Mouse (Mus musculus): ENCODE measurements around the gene Ccdc51. TPM values are rescaled to one million over a fixed set of nuclear protein-coding genes. Genes with fewer than 3 reads are reported as not detected.

The Ccdc51 gene
- polyA plus RNA-seq, 1 experiment from 2014 or later = 11.3 TPM

DNA sequence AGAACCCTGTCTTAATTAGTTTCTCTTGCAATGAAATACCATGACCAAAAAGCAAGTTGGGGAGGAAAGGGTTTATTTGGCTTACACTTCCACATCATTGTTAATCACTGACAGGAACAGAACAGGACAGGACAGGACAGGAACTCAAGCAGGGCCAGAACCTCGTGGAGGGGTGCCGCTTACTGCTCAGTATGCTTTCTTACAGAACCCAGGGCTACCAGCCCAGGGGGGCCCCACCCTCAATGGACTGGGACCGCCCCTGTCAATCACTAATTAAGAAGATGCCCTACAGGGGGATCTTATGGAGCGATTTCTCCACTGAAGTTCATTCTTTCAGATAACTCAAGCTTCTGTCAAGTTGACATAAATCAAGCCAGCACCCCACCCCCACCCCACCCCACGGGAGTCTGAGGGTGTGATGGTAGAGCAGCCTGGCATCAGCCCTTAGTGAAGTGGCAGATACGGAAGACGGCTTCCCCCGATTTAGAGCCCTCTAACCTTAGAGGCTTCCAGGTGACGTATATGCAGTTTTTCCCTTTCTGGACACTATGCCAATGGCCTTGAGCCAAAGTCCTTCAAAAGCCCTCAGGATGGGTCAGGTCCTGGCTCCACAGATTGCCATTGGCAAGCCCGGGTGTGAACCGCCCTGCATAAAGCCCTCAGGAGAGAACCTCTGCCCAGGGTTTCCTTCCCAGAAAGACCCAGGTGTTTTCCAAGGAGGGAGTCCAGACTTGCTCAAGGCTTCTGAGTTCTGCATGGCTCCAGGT is 11.7 kb downstream of the Ccdc51 start:
- Histone ChIP-seq H3K9me3 (ENCODE audit: control insufficient read depth, low read length) (no peaks in the 10 kb centered on the region), H3K27ac (peak overlapping the region; percentile 99), H3K36me3 (replicated peaks; ENCODE audit: control insufficient read depth, insufficient read depth) (peaks cover 31% of the 10 kb centered on the region), H3K27me3 (ENCODE audit: control insufficient read depth, insufficient read depth, low read length) (no peaks in the 10 kb centered on the region), H3K4me1 (replicated peaks; ENCODE audit: control insufficient read depth, insufficient read depth, low read length) (peaks cover 34% of the 10 kb centered on the region), H3K4me2 (replicated peaks) (peak overlapping the region; percentile 62), H3K4me3 (replicated peaks; ENCODE audit: low read length) (peak overlapping the region; percentile 83), H3K9ac (peak overlapping the region; percentile 95)
- DNase-seq (ENCODE audit: low spot score) (no peak), ATAC-seq (ENCODE audit: low FRiP score) (no peak)
- 15% methylated on average over 11 of the region's 11 CpGs for WGBS

DNA sequence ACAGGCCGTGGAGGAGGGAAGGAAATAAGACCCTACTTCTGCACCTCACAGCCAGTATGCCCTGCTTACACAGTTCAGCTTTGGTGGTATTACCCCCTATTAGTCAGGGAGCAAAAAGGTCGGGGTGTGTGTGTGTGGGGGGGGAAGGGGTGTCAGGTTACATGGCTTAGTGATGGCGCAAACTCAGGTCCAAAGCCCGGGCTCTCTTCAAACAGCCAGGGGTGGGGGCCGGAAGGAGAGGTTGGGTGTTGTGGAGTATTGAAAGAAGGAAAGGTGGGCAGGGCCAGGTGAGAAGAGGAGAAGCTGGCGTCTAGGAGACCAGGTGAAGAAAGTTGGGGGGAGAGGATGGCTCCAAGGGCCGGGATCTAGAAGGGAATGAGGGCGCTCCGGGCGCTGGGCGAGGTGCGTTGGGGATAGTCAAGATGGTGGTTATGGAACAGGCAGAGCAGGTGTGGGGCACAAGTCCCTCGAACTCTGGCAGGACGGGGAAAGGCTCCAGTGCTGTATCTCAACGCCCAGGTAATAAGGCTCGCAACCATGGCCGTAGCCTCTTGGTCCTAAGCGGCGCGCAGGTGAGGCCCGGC is 12.4 kb downstream of the Ccdc51 start:
- ATAC-seq (ENCODE audit: low FRiP score) (no peak), DNase-seq (ENCODE audit: low spot score) (no peak)
- Histone ChIP-seq H3K9ac (peak overlapping the region; percentile 95), H3K9me3 (ENCODE audit: control insufficient read depth, low read length) (no peaks in the 10 kb centered on the region), H3K36me3 (replicated peaks; ENCODE audit: control insufficient read depth, insufficient read depth) (peaks cover 27% of the 10 kb centered on the region), H3K4me2 (replicated peaks) (peak overlapping the region; percentile 62), H3K27me3 (ENCODE audit: control insufficient read depth, insufficient read depth, low read length) (no peaks in the 10 kb centered on the region), H3K4me3 (replicated peaks; ENCODE audit: low read length) (peak overlapping the region; percentile 83), H3K27ac (peak overlapping the region; percentile 99), H3K4me1 (replicated peaks; ENCODE audit: control insufficient read depth, insufficient read depth, low read length) (peaks cover 37% of the 10 kb centered on the region)
- under 1% methylated on average over 21 of the region's 21 CpGs for WGBS

DNA sequence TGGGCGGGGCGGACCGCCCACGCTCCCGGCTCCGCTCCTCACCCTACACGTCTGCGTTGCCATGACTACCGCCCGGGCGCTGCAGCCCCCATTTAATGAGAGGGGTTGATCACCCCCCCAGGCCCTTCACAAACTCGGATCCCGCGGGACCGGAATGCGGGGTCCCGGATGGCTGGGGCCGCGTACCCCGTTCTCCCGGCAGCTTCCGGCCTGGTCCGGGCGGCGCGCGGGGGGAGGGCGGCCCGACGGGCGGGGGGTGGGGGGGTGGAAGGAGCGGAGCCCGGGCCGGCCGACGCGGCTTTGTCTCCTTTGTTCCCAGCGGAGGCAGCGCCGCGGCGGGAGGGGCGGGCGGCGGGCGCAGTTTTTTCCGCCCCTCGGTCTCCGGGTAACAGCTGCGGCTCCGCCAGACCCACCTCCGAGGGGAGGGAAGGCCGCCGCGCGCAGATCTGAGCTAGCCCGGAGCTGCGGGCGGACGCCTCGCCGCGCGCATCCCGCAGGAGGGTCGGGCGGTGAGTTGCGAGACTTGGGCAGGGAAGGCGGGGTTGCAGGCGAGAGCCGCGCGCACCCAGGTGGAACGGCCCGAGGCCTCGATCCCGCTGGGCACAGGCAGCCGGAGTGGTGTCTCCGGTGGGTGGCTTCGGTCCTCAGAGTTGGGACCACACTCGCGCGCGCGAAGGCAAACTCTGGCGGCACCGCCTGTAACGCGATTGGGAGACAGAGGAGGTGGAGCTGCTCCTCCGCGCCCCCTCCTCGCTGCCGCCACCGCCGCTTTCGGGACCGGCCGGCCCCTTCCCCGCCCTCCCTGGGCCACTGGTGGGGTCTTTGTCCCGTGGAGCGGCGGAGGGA is 13.1 kb downstream of the Ccdc51 start, which contains the start of gene Plxnb1:
Gene Plxnb1, plus strand, starts transcription at position 253 of the 846 bp plus-strand sequence.
- H3K9ac ChIP-seq = peak within 1 kb of the TSS; percentile 95
- H3K27ac ChIP-seq = peak within 1 kb of the TSS; percentile 99
- H3K4me1 ChIP-seq (replicated peaks; ENCODE audit: control insufficient read depth, insufficient read depth, low read length) = peaks cover 37% of the 10 kb centered on the region
- peak within 1 kb of the TSS; percentile 62 for H3K4me2 ChIP-seq (replicated peaks)
- no peaks in the 10 kb centered on the region for H3K27me3 ChIP-seq (ENCODE audit: control insufficient read depth, insufficient read depth, low read length)
- H3K9me3 ChIP-seq (ENCODE audit: control insufficient read depth, low read length) = no peaks in the 10 kb centered on the region
- ATAC-seq (ENCODE audit: low FRiP score) (peak; percentile 64), DNase-seq (ENCODE audit: low spot score) (peak; percentile 75)
- under 1% methylated on average over 97 of the region's 102 CpGs for WGBS
- H3K36me3 ChIP-seq (replicated peaks; ENCODE audit: control insufficient read depth, insufficient read depth) = peaks cover 27% of the 10 kb centered on the region
- peak within 1 kb of the TSS; percentile 83 for H3K4me3 ChIP-seq (replicated peaks; ENCODE audit: low read length)

DNA sequence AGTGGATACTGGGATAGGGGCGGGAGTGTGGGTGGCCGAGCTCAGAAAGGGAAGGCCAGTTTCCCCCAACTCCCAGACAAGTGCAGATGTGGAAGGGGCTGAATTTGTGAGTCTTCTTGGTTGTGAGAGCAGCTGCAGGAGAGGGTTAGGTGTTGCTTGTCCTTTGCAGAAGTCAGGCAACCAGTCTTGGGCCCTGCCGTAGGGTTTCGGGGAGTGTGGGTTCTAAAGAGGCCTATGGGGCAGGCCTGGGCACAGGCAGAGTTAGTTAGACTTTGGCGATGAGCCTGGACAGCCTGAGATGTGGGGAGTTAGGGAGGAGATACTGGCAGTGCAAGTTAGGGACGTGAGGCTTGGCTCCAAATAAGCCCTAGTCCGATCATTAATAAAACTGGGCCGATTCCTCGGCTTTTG is 14.0 kb downstream of the Ccdc51 start:
- Histone ChIP-seq H3K4me3 (replicated peaks; ENCODE audit: low read length) (peak overlapping the region; percentile 83), H3K36me3 (replicated peaks; ENCODE audit: control insufficient read depth, insufficient read depth) (peaks cover 28% of the 10 kb centered on the region), H3K4me1 (replicated peaks; ENCODE audit: control insufficient read depth, insufficient read depth, low read length) (peaks cover 37% of the 10 kb centered on the region), H3K9ac (peak overlapping the region; percentile 95), H3K9me3 (ENCODE audit: control insufficient read depth, low read length) (no peaks in the 10 kb centered on the region), H3K27ac (peak overlapping the region; percentile 99), H3K4me2 (replicated peaks) (peak overlapping the region; percentile 62), H3K27me3 (ENCODE audit: control insufficient read depth, insufficient read depth, low read length) (no peaks in the 10 kb centered on the region)
- DNase-seq (ENCODE audit: low spot score) (peak; percentile 53), ATAC-seq (ENCODE audit: low FRiP score) (no peak)
- WGBS = 5% methylated on average over 9 of the region's 9 CpGs

GRCm38 (mm10) chr9:109096856-109097255 is 14.6 kb downstream of the Ccdc51 start:
- Histone ChIP-seq H3K4me2 (replicated peaks) (peak overlapping the region; percentile 62), H3K9me3 (ENCODE audit: control insufficient read depth, low read length) (no peaks in the 10 kb centered on the region), H3K4me1 (replicated peaks; ENCODE audit: control insufficient read depth, insufficient read depth, low read length) (peaks cover 37% of the 10 kb centered on the region), H3K36me3 (replicated peaks; ENCODE audit: control insufficient read depth, insufficient read depth) (peaks cover 26% of the 10 kb centered on the region), H3K9ac (peak overlapping the region; percentile 95), H3K4me3 (replicated peaks; ENCODE audit: low read length) (peak overlapping the region; percentile 83), H3K27me3 (ENCODE audit: control insufficient read depth, insufficient read depth, low read length) (no peaks in the 10 kb centered on the region), H3K27ac (peak overlapping the region; percentile 99)
- DNase-seq (ENCODE audit: low spot score) (no peak), ATAC-seq (ENCODE audit: low FRiP score) (no peak)
- 9% methylated on average over 6 of the region's 6 CpGs for whole genome bisulfite sequencing

- no peak for ATAC-seq (ENCODE audit: low FRiP score)
- Histone ChIP-seq H3K4me2 (replicated peaks) (peak overlapping the region; percentile 62), H3K4me1 (replicated peaks; ENCODE audit: control insufficient read depth, insufficient read depth, low read length) (peaks cover 37% of the 10 kb centered on the region), H3K9me3 (ENCODE audit: control insufficient read depth, low read length) (no peaks in the 10 kb centered on the region), H3K9ac (peak overlapping the region; percentile 95), H3K27me3 (ENCODE audit: control insufficient read depth, insufficient read depth, low read length) (no peaks in the 10 kb centered on the region), H3K27ac (peak overlapping the region; percentile 99), H3K4me3 (replicated peaks; ENCODE audit: low read length) (peak overlapping the region; percentile 83), H3K36me3 (replicated peaks; ENCODE audit: control insufficient read depth, insufficient read depth) (peaks cover 28% of the 10 kb centered on the region)
- 14% methylated on average over 6 of the region's 6 CpGs for WGBS
- DNase-seq (ENCODE audit: low spot score) = no peak
Measured at GRCm38 (mm10) chr9:109097291-109097690, 15.0 kb downstream of the Ccdc51 start.

DNA sequence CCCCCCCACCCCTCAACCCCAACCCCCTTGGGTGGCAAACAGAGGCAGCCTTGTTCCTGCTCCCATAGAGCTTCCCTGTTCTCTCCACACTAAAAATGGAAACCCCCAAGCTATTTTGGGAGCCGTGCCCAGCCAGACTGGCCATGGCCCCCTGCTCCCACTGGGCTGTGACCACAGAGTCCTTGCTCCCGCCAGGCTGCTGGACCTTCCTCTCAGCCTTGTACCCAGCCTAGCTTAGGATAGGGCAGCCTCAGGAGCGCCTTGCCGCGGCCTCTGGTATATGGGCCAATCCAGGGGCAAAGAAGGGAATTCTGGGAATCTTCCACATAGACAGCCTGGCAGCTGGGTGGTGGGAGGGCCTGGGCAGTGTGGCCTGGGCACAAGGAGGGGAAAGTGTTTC is 15.5 kb downstream of the Ccdc51 start:
- Histone ChIP-seq H3K4me3 (replicated peaks; ENCODE audit: low read length) (peak overlapping the region; percentile 83), H3K27ac (peak overlapping the region; percentile 99), H3K9ac (peak overlapping the region; percentile 95), H3K36me3 (replicated peaks; ENCODE audit: control insufficient read depth, insufficient read depth) (peaks cover 29% of the 10 kb centered on the region), H3K4me2 (replicated peaks) (peak overlapping the region; percentile 62), H3K9me3 (ENCODE audit: control insufficient read depth, low read length) (no peaks in the 10 kb centered on the region), H3K27me3 (ENCODE audit: control insufficient read depth, insufficient read depth, low read length) (no peaks in the 10 kb centered on the region), H3K4me1 (replicated peaks; ENCODE audit: control insufficient read depth, insufficient read depth, low read length) (peaks cover 37% of the 10 kb centered on the region)
- DNase-seq (ENCODE audit: low spot score) = no peak
- 0 out of 2 replicates have a peak, but pooled peaks have one; percentile 12 for ATAC-seq (ENCODE audit: low FRiP score)
- 32% methylated on average over 5 of the region's 5 CpGs for WGBS

GRCm38 (mm10) chr9:109098366-109098765 is 16.1 kb downstream of the Ccdc51 start:
- H3K4me3 ChIP-seq (replicated peaks; ENCODE audit: low read length) = peak overlapping the region; percentile 83
- DNase-seq (ENCODE audit: low spot score) (no peak), ATAC-seq (ENCODE audit: low FRiP score) (no peak)
- H3K9ac ChIP-seq = peak overlapping the region; percentile 95; the same call in 1 of the 2 replicates
- peak overlapping the region; percentile 99 for H3K27ac ChIP-seq
- peaks cover 37% of the 10 kb centered on the region for H3K4me1 ChIP-seq (replicated peaks; ENCODE audit: control insufficient read depth, insufficient read depth, low read length)
- H3K4me2 ChIP-seq (replicated peaks) = peak overlapping the region; percentile 62
- peaks cover 33% of the 10 kb centered on the region for H3K36me3 ChIP-seq (replicated peaks; ENCODE audit: control insufficient read depth, insufficient read depth)
- H3K9me3 ChIP-seq (ENCODE audit: control insufficient read depth, low read length) = no peaks in the 10 kb centered on the region
- 81% methylated on average over 8 of the region's 8 CpGs for WGBS
- H3K27me3 ChIP-seq (ENCODE audit: control insufficient read depth, insufficient read depth, low read length) = no peaks in the 10 kb centered on the region

DNA sequence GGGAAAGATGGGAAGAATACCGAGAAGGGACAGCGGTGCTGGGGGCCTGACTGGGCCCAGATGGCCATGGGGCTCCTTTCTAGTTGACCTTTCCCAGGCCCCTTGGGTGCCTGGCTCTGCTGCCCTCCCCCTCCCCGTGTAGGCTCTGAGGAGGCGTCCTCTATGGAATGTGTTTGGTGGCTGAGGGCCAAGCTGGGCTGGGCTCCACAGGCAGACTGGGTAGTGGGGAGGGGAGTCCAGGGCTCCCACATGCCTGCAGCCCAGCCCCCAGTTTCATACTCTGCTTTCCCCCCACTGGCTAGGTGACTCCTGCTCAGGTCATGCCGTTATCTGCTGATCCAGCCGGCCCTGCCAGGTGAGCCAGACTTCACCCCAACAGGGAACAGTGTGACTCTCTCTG is 16.7 kb downstream of the Ccdc51 start:
- Histone ChIP-seq H3K4me3 (replicated peaks; ENCODE audit: low read length) (0 out of 2 replicates have a peak overlapping the region, but pooled peaks have one; percentile 83), H3K27me3 (ENCODE audit: control insufficient read depth, insufficient read depth, low read length) (no peaks in the 10 kb centered on the region), H3K9ac (peak overlapping the region; percentile 95; the same call in 1 of the 2 replicates), H3K4me2 (replicated peaks) (peak overlapping the region; percentile 62), H3K4me1 (replicated peaks; ENCODE audit: control insufficient read depth, insufficient read depth, low read length) (peaks cover 34% of the 10 kb centered on the region), H3K9me3 (ENCODE audit: control insufficient read depth, low read length) (no peaks in the 10 kb centered on the region), H3K27ac (peak overlapping the region; percentile 99), H3K36me3 (replicated peaks; ENCODE audit: control insufficient read depth, insufficient read depth) (peaks cover 39% of the 10 kb centered on the region)
- ATAC-seq (ENCODE audit: low FRiP score) = no peak
- DNase-seq (ENCODE audit: low spot score) = no peak
- WGBS = 52% methylated on average over 6 of the region's 6 CpGs

Measured in hindbrain, embryonic 14.5 days (tissue).